Mouse (Mus musculus): ENCODE results near the gene Cxcl12. TPM values are rescaled to one million over a fixed set of nuclear protein-coding genes. Genes with fewer than 3 reads are reported as not detected.

Gene Cxcl12
- polyA plus RNA-seq, 1 experiment = 46.5 TPM

DNA sequence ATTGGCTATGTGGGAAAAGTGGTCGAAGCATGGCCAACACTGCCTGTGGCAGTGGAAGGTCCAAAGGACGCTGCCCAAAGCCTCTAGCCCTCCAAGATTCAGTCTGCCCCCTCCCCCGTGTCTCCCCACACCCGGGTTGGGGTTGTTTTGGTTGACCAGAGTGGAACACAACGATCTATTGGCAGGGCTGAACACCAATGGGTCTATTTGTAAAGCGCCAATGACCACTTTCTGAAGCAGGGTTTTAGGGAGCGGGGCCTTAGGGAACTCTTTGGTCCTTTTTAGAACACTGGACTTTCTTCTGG lies 957 bp upstream of the Cxcl12 start:
- TF ChIP-seq POLR2A (IDR thresholded peaks at IDR 0.05; ENCODE audit: borderline replicate concordance, insufficient read depth, low read length) (no peak), CTCF (IDR thresholded peaks at IDR 0.05; ENCODE audit: borderline replicate concordance, insufficient read depth, low read depth, low read length) (no peak)
- H3K4me1 ChIP-seq (ENCODE audit: control insufficient read depth, insufficient read depth, low read length) = peaks cover 3% of the 10 kb centered on the region; the same call in 1 of the 2 replicates
- H3K4me3 ChIP-seq (replicated peaks; ENCODE audit: insufficient read depth, low read depth, low read length) = no peak overlapping the region
- H3K27me3 ChIP-seq (ENCODE audit: control insufficient read depth, insufficient read depth, low read length) = no peaks in the 10 kb centered on the region; the same call in 1 of the 2 replicates
- H3K27ac ChIP-seq (ENCODE audit: insufficient read depth, low read length) = no peak overlapping the region
- 22% methylated on average over 7 of the region's 7 CpGs for WGBS
- DNase-seq = no peak

- 2% methylated on average over 46 of the region's 46 CpGs for WGBS
- Histone ChIP-seq H3K4me1 (ENCODE audit: control insufficient read depth, insufficient read depth, low read length) (peaks cover 3% of the 10 kb centered on the region; the same call in 1 of the 2 replicates), H3K27ac (ENCODE audit: insufficient read depth, low read length) (no peak overlapping the region), H3K27me3 (ENCODE audit: control insufficient read depth, insufficient read depth, low read length) (no peaks in the 10 kb centered on the region; the same call in 1 of the 2 replicates), H3K4me3 (replicated peaks; ENCODE audit: insufficient read depth, low read depth, low read length) (peak overlapping the region; percentile 56)
- DNase-seq = peak in 1 of 2 experiments; percentile 27
- TF ChIP-seq POLR2A (IDR thresholded peaks at IDR 0.05; ENCODE audit: borderline replicate concordance, insufficient read depth, low read length) (no peak), CTCF (IDR thresholded peaks at IDR 0.05; ENCODE audit: borderline replicate concordance, insufficient read depth, low read depth, low read length) (no peak)
These were observed 945 bp downstream of the Cxcl12 start for GRCm38 (mm10) chr6:117169051-117169909.

DNA sequence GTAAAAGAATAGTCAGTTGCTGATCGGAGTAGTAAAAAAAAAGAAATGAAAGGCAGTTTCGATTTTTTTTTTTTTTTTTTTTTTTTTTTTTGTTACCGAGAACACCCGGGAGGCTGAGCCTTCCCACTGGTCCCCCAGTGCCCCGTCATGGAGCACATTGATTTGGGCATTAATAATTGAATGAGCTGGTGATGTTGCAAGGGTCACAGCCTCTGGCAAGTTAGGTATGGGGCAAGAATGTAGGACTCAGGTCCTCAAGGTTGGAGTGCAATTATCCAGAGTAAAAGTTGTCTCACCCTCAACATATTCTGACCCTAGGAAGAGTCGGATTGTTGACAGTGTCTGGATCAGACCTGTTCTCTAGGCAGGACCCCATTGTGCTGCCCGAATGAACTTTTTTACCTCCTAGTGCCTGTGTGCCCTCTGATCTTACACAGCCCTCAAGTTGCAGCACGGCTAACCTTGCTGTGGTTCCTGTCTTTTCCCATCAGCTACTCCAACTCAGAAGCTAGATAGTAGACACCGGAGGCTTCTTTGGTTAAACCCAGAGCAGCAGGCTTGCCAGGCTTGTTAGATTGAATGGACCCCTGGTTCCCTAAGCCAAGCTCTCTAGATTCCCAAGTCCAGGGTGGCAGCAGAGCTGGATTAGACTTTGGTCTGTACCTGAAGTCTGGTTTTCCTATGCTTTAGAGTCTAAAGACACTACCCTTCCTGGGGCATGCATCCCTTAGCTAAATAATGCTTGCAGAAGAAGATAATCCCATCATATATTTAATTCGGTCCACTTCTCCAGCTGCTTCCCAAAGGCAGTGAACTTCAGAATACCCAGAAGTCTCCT lies 1.8 kb downstream of the Cxcl12 start:
- Histone ChIP-seq H3K27ac (ENCODE audit: insufficient read depth, low read length) (no peak overlapping the region), H3K4me3 (replicated peaks; ENCODE audit: insufficient read depth, low read depth, low read length) (peak overlapping the region; percentile 56), H3K4me1 (ENCODE audit: control insufficient read depth, insufficient read depth, low read length) (peaks cover 3% of the 10 kb centered on the region; the same call in 1 of the 2 replicates), H3K27me3 (ENCODE audit: control insufficient read depth, insufficient read depth, low read length) (no peaks in the 10 kb centered on the region; the same call in 1 of the 2 replicates)
- WGBS = 55% methylated on average over 10 of the region's 10 CpGs
- DNase-seq = no peak
- no peak for TF ChIP-seq POLR2A (IDR thresholded peaks at IDR 0.05; ENCODE audit: borderline replicate concordance, insufficient read depth, low read length)
- TF ChIP-seq CTCF (IDR thresholded peaks at IDR 0.05; ENCODE audit: borderline replicate concordance, insufficient read depth, low read depth, low read length) = no peak

GRCm38 (mm10) chr6:117172358-117172757 lies 4.0 kb downstream of the Cxcl12 start:
- H3K4me1 ChIP-seq (ENCODE audit: control insufficient read depth, insufficient read depth, low read length) = peaks cover 3% of the 10 kb centered on the region; the same call in 1 of the 2 replicates
- WGBS = 94% methylated on average over 6 of the region's 6 CpGs
- H3K27me3 ChIP-seq (ENCODE audit: control insufficient read depth, insufficient read depth, low read length) = no peaks in the 10 kb centered on the region; the same call in 1 of the 2 replicates
- H3K27ac ChIP-seq (ENCODE audit: insufficient read depth, low read length) = no peak overlapping the region
- no peak for DNase-seq
- TF ChIP-seq POLR2A (IDR thresholded peaks at IDR 0.05; ENCODE audit: borderline replicate concordance, insufficient read depth, low read length) (no peak), CTCF (IDR thresholded peaks at IDR 0.05; ENCODE audit: borderline replicate concordance, insufficient read depth, low read depth, low read length) (no peak)
- no peak overlapping the region for H3K4me3 ChIP-seq (replicated peaks; ENCODE audit: insufficient read depth, low read depth, low read length)

- no peak overlapping the region for H3K27ac ChIP-seq (ENCODE audit: insufficient read depth, low read length)
- WGBS = 15% methylated on average over 11 of the region's 11 CpGs
- H3K4me1 ChIP-seq (ENCODE audit: control insufficient read depth, insufficient read depth, low read length) = no peaks in the 10 kb centered on the region
- no peak overlapping the region for H3K4me3 ChIP-seq (replicated peaks; ENCODE audit: insufficient read depth, low read depth, low read length)
- TF ChIP-seq CTCF (IDR thresholded peaks at IDR 0.05; ENCODE audit: borderline replicate concordance, insufficient read depth, low read depth, low read length) = peak; percentile 68
- no peak for TF ChIP-seq POLR2A (IDR thresholded peaks at IDR 0.05; ENCODE audit: borderline replicate concordance, insufficient read depth, low read length)
- no peaks in the 10 kb centered on the region; the same call in 1 of the 2 replicates for H3K27me3 ChIP-seq (ENCODE audit: control insufficient read depth, insufficient read depth, low read length)
- peak; percentile 59 to 71 for DNase-seq
These were observed 5.5 kb downstream of the Cxcl12 start for GRCm38 (mm10) chr6:117173876-117174275.

- Histone ChIP-seq H3K27me3 (ENCODE audit: control insufficient read depth, insufficient read depth, low read length) (no peaks in the 10 kb centered on the region; the same call in 1 of the 2 replicates), H3K27ac (ENCODE audit: insufficient read depth, low read length) (no peak overlapping the region), H3K4me3 (replicated peaks; ENCODE audit: insufficient read depth, low read depth, low read length) (no peak overlapping the region), H3K4me1 (ENCODE audit: control insufficient read depth, insufficient read depth, low read length) (no peaks in the 10 kb centered on the region)
- TF ChIP-seq CTCF (IDR thresholded peaks at IDR 0.05; ENCODE audit: borderline replicate concordance, insufficient read depth, low read depth, low read length) (no peak), POLR2A (IDR thresholded peaks at IDR 0.05; ENCODE audit: borderline replicate concordance, insufficient read depth, low read length) (no peak)
- WGBS = 77% methylated on average over 2 of the region's 2 CpGs
- DNase-seq = no peak
These were observed 6.9 kb downstream of the Cxcl12 start for GRCm38 (mm10) chr6:117175113-117175793.

- Histone ChIP-seq H3K27me3 (ENCODE audit: control insufficient read depth, insufficient read depth, low read length) (no peaks in the 10 kb centered on the region), H3K4me1 (ENCODE audit: control insufficient read depth, insufficient read depth, low read length) (no peaks in the 10 kb centered on the region), H3K27ac (ENCODE audit: insufficient read depth, low read length) (no peak overlapping the region), H3K4me3 (replicated peaks; ENCODE audit: insufficient read depth, low read depth, low read length) (no peak overlapping the region)
- TF ChIP-seq CTCF (IDR thresholded peaks at IDR 0.05; ENCODE audit: borderline replicate concordance, insufficient read depth, low read depth, low read length) (peak; percentile 20; the same call in 1 of the 2 replicates), POLR2A (IDR thresholded peaks at IDR 0.05; ENCODE audit: borderline replicate concordance, insufficient read depth, low read length) (no peak)
- no peak for DNase-seq
- WGBS = 32% methylated on average over 5 of the region's 5 CpGs
These were observed 8.1 kb downstream of the Cxcl12 start for GRCm38 (mm10) chr6:117176406-117176805.
